Mouse (Mus musculus) neural tube, embryonic 11.5 days (tissue): Measurements from ENCODE around the gene Glipr1l3. TPM values are rescaled to one million over a fixed set of nuclear protein-coding genes. Genes with fewer than 3 reads are reported as not detected.
"Not testable (repeated sequence)": the region's sequence is repeated elsewhere in the genome, so short reads cannot be mapped to it uniquely, and the experiment has no call there.

Source experiments
- ATAC-seq: fragments of 200-750 bp; cut with Nextera tagmentation; 2 replicates; pipeline ENCODE4 v1.8.0; 2017; ENCODE audit warnings: moderate number of reproducible peaks, mild to moderate bottlenecking, moderate TSS enrichment, moderate library complexity; ENCODE audit not compliant: insufficient read depth, low FRiP score, low TSS enrichment
- DNase-seq: peaks from one replicate; pipeline ENCODE4 v3.0.0-alpha.2; 2015; ENCODE audit warnings: low spot score
- H3K27ac ChIP-seq: fragments of 300-500 bp; sonication (generic); 2 replicates; pipeline ENCODE4 v1.5.1; 2014; ENCODE audit warnings: low read depth, mild to moderate bottlenecking, low read length
- H3K27me3 ChIP-seq: fragments of 300-500 bp; sonication (generic); 2 replicates; pipeline ENCODE4 v1.6.1; 2014; ENCODE audit warnings: mild to moderate bottlenecking, low read length, mixed read lengths; ENCODE audit not compliant: control insufficient read depth, insufficient read depth
- H3K36me3 ChIP-seq: fragments of 300-500 bp; sonication (generic); 2 replicates; pipeline ENCODE4 v1.6.1; 2014; ENCODE audit warnings: mild to moderate bottlenecking, low read length, moderate library complexity, mixed read lengths; ENCODE audit not compliant: control insufficient read depth, insufficient read depth
- H3K4me1 ChIP-seq: fragments of 300-500 bp; sonication (generic); 2 replicates; pipeline ENCODE4 v1.6.1; 2014; ENCODE audit warnings: low read length, mixed read lengths; ENCODE audit not compliant: control insufficient read depth, insufficient read depth
- H3K4me2 ChIP-seq: fragments of 300-500 bp; sonication (generic); 2 replicates; pipeline ENCODE4 v1.6.1; 2014; ENCODE audit warnings: low read depth, mild to moderate bottlenecking, moderate library complexity
- H3K4me3 ChIP-seq: fragments of 300-500 bp; sonication (generic); 2 replicates; pipeline ENCODE4 v1.5.1; 2014; ENCODE audit warnings: low read depth, low read length
- H3K9ac ChIP-seq: fragments of 300-500 bp; sonication (generic); 2 replicates; pipeline ENCODE4 v1.6.1; 2014; ENCODE audit warnings: mild to moderate bottlenecking, low read length
- H3K9me3 ChIP-seq: fragments of 300-500 bp; sonication (generic); 2 replicates; pipeline ENCODE4 v1.6.1; 2016; ENCODE audit warnings: low read length; ENCODE audit not compliant: control insufficient read depth
- WGBS: fragments of 180-500 bp; shearing (Covaris S2); extraction: QIAGEN DNeasy Blood & Tissue Kit; methylation state at CpG from one replicate; pipeline ENCODE4 v1.1.7; 2014; 5-methylcytosine and 5-hydroxymethylcytosine counted together
- polyA plus RNA-seq: library from polyadenylated mRNA; unstranded; fragments of >200 nt; fragmentation: Nextera tagmentation; extraction: Ambion mirVana; gene quantifications from 2 replicates; pipeline ENCODE4 v1.2.1, GENCODE M21; 2014

Glipr1l3 gene
- polyA plus RNA-seq, 1 experiment from 2014 or later, result not detected

GRCm38 (mm10) chr10:112132194-112132593 is 27.9 kb downstream of the Glipr1l3 start:
- H3K27ac ChIP-seq, result no peak overlapping the region
- no peak overlapping the region for H3K4me2 ChIP-seq
- H3K4me1 ChIP-seq, result no peaks in the 10 kb centered on the region
- H3K4me3 ChIP-seq, result no peak overlapping the region
- H3K27me3 ChIP-seq, result no peaks in the 10 kb centered on the region
- 91% methylated on average over 3 of the region's 3 CpGs for WGBS
- no peaks in the 10 kb centered on the region for H3K36me3 ChIP-seq
- no peak overlapping the region for H3K9ac ChIP-seq
- DNase-seq, result no peak
- H3K9me3 ChIP-seq, result no peaks in the 10 kb centered on the region
- ATAC-seq, result no peak

DNA sequence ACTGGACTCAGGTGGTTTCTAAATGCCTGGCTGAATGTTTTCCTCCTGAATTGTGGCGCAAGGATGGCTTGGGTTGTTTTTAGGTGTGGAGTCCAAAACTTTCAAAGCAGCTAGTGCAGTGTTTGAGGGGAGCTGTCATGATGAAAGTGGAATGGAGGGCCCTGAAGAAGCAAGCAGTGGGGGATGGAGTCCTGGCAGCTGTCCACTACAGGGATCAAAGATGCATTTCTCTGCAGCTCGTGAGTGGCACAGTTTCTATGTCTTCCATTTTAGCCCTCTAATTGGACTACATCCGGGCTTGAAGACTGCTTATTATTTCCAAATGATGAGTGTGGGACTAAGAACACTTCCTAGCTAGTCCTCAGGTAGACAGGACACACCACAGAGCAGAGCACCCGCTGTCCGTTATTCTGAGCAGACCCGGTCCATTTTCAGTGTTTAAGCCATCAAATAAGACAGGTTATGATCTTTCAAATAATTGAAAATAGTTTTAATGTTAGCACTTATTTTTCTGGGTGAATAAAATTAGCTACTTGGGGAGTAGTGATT is 32.4 kb downstream of the Glipr1l3 start:
- DNase-seq, H3K36me3 ChIP-seq, H3K9me3 ChIP-seq, H3K9ac ChIP-seq, H3K27me3 ChIP-seq, ATAC-seq, H3K4me2 ChIP-seq, H3K4me1 ChIP-seq, H3K4me3 ChIP-seq, H3K27ac ChIP-seq: not testable (repeated sequence)
- 84% methylated on average over 6 of the region's 6 CpGs for WGBS

GRCm38 (mm10) chr10:112125090-112125489 is 35.0 kb downstream of the Glipr1l3 start:
- not testable (repeated sequence) for H3K27me3 ChIP-seq, H3K9ac ChIP-seq, H3K4me2 ChIP-seq, H3K9me3 ChIP-seq, H3K4me3 ChIP-seq, H3K36me3 ChIP-seq, DNase-seq, H3K4me1 ChIP-seq, H3K27ac ChIP-seq, ATAC-seq
- 69% methylated on average over 2 of the region's 2 CpGs for WGBS

- Histone ChIP-seq H3K4me3 (no peak overlapping the region), H3K4me1 (no peaks in the 10 kb centered on the region), H3K9ac (no peak overlapping the region), H3K27me3 (no peaks in the 10 kb centered on the region), H3K27ac (no peak overlapping the region), H3K9me3 (no peaks in the 10 kb centered on the region), H3K36me3 (no peaks in the 10 kb centered on the region), H3K4me2 (no peak overlapping the region)
- DNase-seq (no peak), ATAC-seq (no peak)
- WGBS, result 91% methylated on average over 7 of the region's 7 CpGs
These were observed 49.7 kb downstream of the Glipr1l3 start for GRCm38 (mm10) chr10:112110401-112110800.

DNA sequence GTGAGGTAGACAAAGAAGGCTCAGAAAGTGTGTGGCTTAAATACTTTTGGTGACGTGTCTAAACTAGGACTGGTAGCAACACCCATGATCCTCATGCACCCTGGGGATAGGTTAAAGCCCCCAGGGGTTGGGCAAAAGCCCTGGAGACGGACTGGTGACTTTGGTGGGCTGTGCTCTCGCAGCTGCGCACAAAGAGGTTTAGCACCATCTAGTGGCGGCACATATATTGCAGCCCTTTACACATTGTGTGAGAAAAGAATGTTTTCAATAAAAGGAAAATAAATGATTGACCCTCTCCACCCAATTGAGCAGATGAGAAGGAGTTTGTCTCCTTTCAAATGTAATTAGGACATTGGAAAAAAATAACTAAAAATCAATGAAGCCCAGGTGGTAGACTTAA is 54.3 kb downstream of the Glipr1l3 start:
- not testable (repeated sequence) for H3K27me3 ChIP-seq, H3K27ac ChIP-seq, H3K9me3 ChIP-seq, H3K4me3 ChIP-seq, ATAC-seq, H3K9ac ChIP-seq, H3K4me2 ChIP-seq, H3K4me1 ChIP-seq, H3K36me3 ChIP-seq
- peak; percentile 57 for DNase-seq
- WGBS, result 5% methylated on average over 5 of the region's 5 CpGs

Other genes starting within 250 kb of the Glipr1l3 start
- gene Krr1, start 187.7 kb downstream of the Glipr1l3 start, polyA plus RNA-seq, result 58.4 and 62.4 TPM in 2 replicates
- gene Glipr1, start 157.7 kb downstream of the Glipr1l3 start, polyA plus RNA-seq, result 1.3 and 1.4 TPM in 2 replicates
- gene Glipr1l1, start 100.1 kb downstream of the Glipr1l3 start, polyA plus RNA-seq, result not detected in 2 replicates
- not detected in 2 replicates for gene Glipr1l2, start 77.0 kb downstream of the Glipr1l3 start, polyA plus RNA-seq
- 0.36 and 0.50 TPM in 2 replicates for gene Caps2, start 3.3 kb upstream of the Glipr1l3 start, polyA plus RNA-seq
- 0.52 and 0.81 TPM in 2 replicates for gene Kcnc2, start 110.8 kb upstream of the Glipr1l3 start, polyA plus RNA-seq